Mouse (Mus musculus): ENCODE measurements at regions not wholly inside any gene's neighbourhood (a gene's known extent, or its start where the extent isn't known, plus 50 kb on each side); places are given as distances from the start of the nearest gene placed in this dataset.

- Histone ChIP-seq H3K27ac (ENCODE audit: control insufficient read depth, low read depth, low read length) (no peak overlapping the region), H3K9me3 (replicated peaks; ENCODE audit: insufficient read depth, low read length) (no peaks in the 10 kb centered on the region), H3K27me3 (ENCODE audit: control insufficient read depth in 1 of 2, insufficient read depth in 2 of 2, low read length in 2 of 2) (no peaks in the 10 kb centered on the region), H3K4me3 (ENCODE audit: control insufficient read depth in 1 of 2, insufficient read depth in 1 of 2, low read depth in 2 of 2, low read length in 2 of 2) (no peak overlapping the region), H3K9ac (ENCODE audit: control insufficient read depth, low read depth, low read length, poor library complexity, severe bottlenecking) (no peak overlapping the region), H3K4me1 (ENCODE audit: control insufficient read depth in 1 of 2, insufficient read depth in 2 of 2, low read length in 2 of 2) (no peaks in the 10 kb centered on the region), H3K79me2 (ENCODE audit: control insufficient read depth, insufficient read depth, low read length, poor library complexity) (no peaks in the 10 kb centered on the region), H3K36me3 (ENCODE audit: control insufficient read depth in 1 of 2, insufficient read depth in 2 of 2, low read length in 2 of 2) (no peaks in the 10 kb centered on the region)
- no peak for TF ChIP-seq MEF2A (IDR thresholded peaks at IDR 0.05; ENCODE audit: extremely low read depth, insufficient replicate concordance, low read depth, low read length, poor library complexity, severe bottlenecking)
- TF ChIP-seq MAX (IDR thresholded peaks at IDR 0.05; ENCODE audit: low read length) = no peak
- no peak for TF ChIP-seq GATA1 (IDR thresholded peaks at IDR 0.05; ENCODE audit: low read depth, low read length)
- no peak for DNase-seq (ENCODE audit: low read depth, low spot score)
These were observed 83.6 kb downstream of the Klf5 start for GRCm38 (mm10) chr14:99382051-99382450.

DNA sequence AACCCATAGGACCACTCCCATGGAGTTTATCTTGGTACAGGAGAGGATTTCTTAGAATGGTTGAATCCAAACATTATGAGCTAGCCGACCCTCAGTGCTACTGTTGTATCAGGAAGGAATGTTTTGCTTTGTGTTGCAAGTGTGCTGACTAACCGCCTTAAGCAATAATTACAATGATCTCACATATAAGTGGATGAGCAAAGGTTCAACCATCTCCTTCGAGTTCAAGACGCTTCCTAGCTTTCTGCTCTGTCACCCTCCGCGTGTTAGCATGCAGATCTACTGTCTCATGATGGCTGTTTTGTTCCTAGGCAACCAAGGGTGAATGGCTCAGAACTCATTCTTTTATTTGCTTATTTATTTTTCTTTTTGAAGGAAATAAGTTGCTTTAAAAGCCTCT lies 84.7 kb downstream of the Klf5 start:
- H3K36me3 ChIP-seq (ENCODE audit: control insufficient read depth in 1 of 2, insufficient read depth in 2 of 2, low read length in 2 of 2) = no peaks in the 10 kb centered on the region
- no peaks in the 10 kb centered on the region for H3K79me2 ChIP-seq (ENCODE audit: control insufficient read depth, insufficient read depth, low read length, poor library complexity)
- H3K9ac ChIP-seq (ENCODE audit: control insufficient read depth, low read depth, low read length, poor library complexity, severe bottlenecking) = no peak overlapping the region
- H3K27ac ChIP-seq (ENCODE audit: control insufficient read depth, low read depth, low read length) = no peak overlapping the region
- H3K9me3 ChIP-seq (replicated peaks; ENCODE audit: insufficient read depth, low read length) = no peaks in the 10 kb centered on the region
- no peak for DNase-seq (ENCODE audit: low read depth, low spot score)
- H3K27me3 ChIP-seq (ENCODE audit: control insufficient read depth in 1 of 2, insufficient read depth in 2 of 2, low read length in 2 of 2) = no peaks in the 10 kb centered on the region
- no peak overlapping the region for H3K4me3 ChIP-seq (ENCODE audit: control insufficient read depth in 1 of 2, insufficient read depth in 1 of 2, low read depth in 2 of 2, low read length in 2 of 2)
- no peaks in the 10 kb centered on the region for H3K4me1 ChIP-seq (ENCODE audit: control insufficient read depth in 1 of 2, insufficient read depth in 2 of 2, low read length in 2 of 2)
- TF ChIP-seq ZC3H11A (IDR thresholded peaks at IDR 0.05; ENCODE audit: low read depth, low read length) = no peak
- TF ChIP-seq MAZ (IDR thresholded peaks at IDR 0.05; ENCODE audit: low read depth, low read length) = no peak
- no peak for TF ChIP-seq RAD21 (IDR thresholded peaks at IDR 0.05; ENCODE audit: low read depth, low read length)
- TF ChIP-seq MAX (IDR thresholded peaks at IDR 0.05; ENCODE audit: low read length) = no peak
- TF ChIP-seq ETS1 (IDR thresholded peaks at IDR 0.05; ENCODE audit: low read depth, low read length) = no peak
- TF ChIP-seq CTCF (IDR thresholded peaks at IDR 0.05 in 2 of 3, conservative IDR thresholded peaks at IDR 0.05 in 1 of 3; ENCODE audit: control insufficient read depth in 1 of 3, insufficient read depth in 1 of 3, low read depth in 2 of 3, low read length in 3 of 3, poor library complexity in 1 of 3, severe bottlenecking in 1 of 3) = no peak
- no peak for TF ChIP-seq MYB (IDR thresholded peaks at IDR 0.05; ENCODE audit: low read depth, low read length)
- TF ChIP-seq SIN3A (IDR thresholded peaks at IDR 0.05; ENCODE audit: low read length) = no peak
- no peak for TF ChIP-seq POLR2A (IDR thresholded peaks at IDR 0.05; ENCODE audit: control insufficient read depth in 1 of 2, insufficient read depth in 1 of 2, low read depth in 1 of 2, low read length in 2 of 2, poor library complexity in 1 of 2)

- no peak overlapping the region for H3K4me3 ChIP-seq (ENCODE audit: control insufficient read depth in 1 of 2, insufficient read depth in 1 of 2, low read depth in 2 of 2, low read length in 2 of 2)
- no peak for TF ChIP-seq MAFK (IDR thresholded peaks at IDR 0.05; ENCODE audit: borderline replicate concordance, low read depth, low read length)
- no peak for TF ChIP-seq E2F4 (IDR thresholded peaks at IDR 0.05; ENCODE audit: borderline replicate concordance, low read depth, low read length)
- TF ChIP-seq POLR2A (IDR thresholded peaks at IDR 0.05; ENCODE audit: control insufficient read depth in 1 of 2, insufficient read depth in 1 of 2, low read depth in 1 of 2, low read length in 2 of 2, poor library complexity in 1 of 2) = no peak
- TF ChIP-seq CHD2 (IDR thresholded peaks at IDR 0.05; ENCODE audit: low read length) = no peak
- no peak for TF ChIP-seq ZNF384 (IDR thresholded peaks at IDR 0.05; ENCODE audit: low read depth, low read length)
- no peak for TF ChIP-seq RAD21 (IDR thresholded peaks at IDR 0.05; ENCODE audit: low read depth, low read length)
- no peak for TF ChIP-seq CHD1 (IDR thresholded peaks at IDR 0.05; ENCODE audit: low read depth, low read length)
- no peak for TF ChIP-seq POLR2AphosphoS5 (IDR thresholded peaks at IDR 0.05; ENCODE audit: borderline replicate concordance, low read depth, low read length)
- TF ChIP-seq HCFC1 (IDR thresholded peaks at IDR 0.05; ENCODE audit: low read depth, low read length) = no peak
- no peak for TF ChIP-seq ELF1 (IDR thresholded peaks at IDR 0.05; ENCODE audit: low read depth, low read length)
- TF ChIP-seq TAL1 (IDR thresholded peaks at IDR 0.05; ENCODE audit: low read length) = no peak
- TF ChIP-seq SMC3 (IDR thresholded peaks at IDR 0.05; ENCODE audit: low read depth, low read length) = no peak
- TF ChIP-seq BHLHE40 (IDR thresholded peaks at IDR 0.05; ENCODE audit: borderline replicate concordance, low read depth, low read length) = no peak
- TF ChIP-seq UBTF (IDR thresholded peaks at IDR 0.05; ENCODE audit: borderline replicate concordance, insufficient read depth, low read depth, low read length) = no peak
- no peak for TF ChIP-seq MXI1 (IDR thresholded peaks at IDR 0.05; ENCODE audit: low read depth, low read length)
- no peak for TF ChIP-seq GABPA (IDR thresholded peaks at IDR 0.05; ENCODE audit: low read depth, low read length)
- no peak overlapping the region for H3K9ac ChIP-seq (ENCODE audit: control insufficient read depth, low read depth, low read length, poor library complexity, severe bottlenecking)
These were observed 89.1 kb downstream of the Klf5 start for GRCm38 (mm10) chr14:99387581-99387980.

More at GRCm38 (mm10) chr14:99387581-99387980, 89.1 kb downstream of the Klf5 start:
- Histone ChIP-seq H3K36me3 (ENCODE audit: control insufficient read depth in 1 of 2, insufficient read depth in 2 of 2, low read length in 2 of 2) (no peaks in the 10 kb centered on the region), H3K27me3 (ENCODE audit: control insufficient read depth in 1 of 2, insufficient read depth in 2 of 2, low read length in 2 of 2) (no peaks in the 10 kb centered on the region), H3K27ac (ENCODE audit: control insufficient read depth, low read depth, low read length) (no peak overlapping the region), H3K9me3 (replicated peaks; ENCODE audit: insufficient read depth, low read length) (no peaks in the 10 kb centered on the region), H3K4me1 (ENCODE audit: control insufficient read depth in 1 of 2, insufficient read depth in 2 of 2, low read length in 2 of 2) (no peaks in the 10 kb centered on the region), H3K79me2 (ENCODE audit: control insufficient read depth, insufficient read depth, low read length, poor library complexity) (no peaks in the 10 kb centered on the region)
- DNase-seq (ENCODE audit: low read depth, low spot score) = no peak
